Mouse (Mus musculus) thymus, postnatal 0 days (tissue): ENCODE results near the gene Ly6g6c. TPM values are rescaled to one million over a fixed set of nuclear protein-coding genes. Genes with fewer than 3 reads are reported as not detected.
A peak's percentile ranks its signal among the peaks of the same experiment; 100 is the strongest.

ENCODE experiments used
- DNase-seq: peaks from one replicate; pipeline ENCODE4 v3.0.0-alpha.2; 2015; ENCODE audit warnings: low spot score
- polyA plus RNA-seq: library from polyadenylated mRNA; unstranded; fragments of >200 nt; fragmentation: Nextera tagmentation; extraction: Ambion mirVana; gene quantifications from 2 replicates; pipeline ENCODE4 v1.2.1, GENCODE M21; 2015

Gene Ly6g6c
- polyA plus RNA-seq, 1 experiment from 2014 or later: 0.57 TPM

DNA sequence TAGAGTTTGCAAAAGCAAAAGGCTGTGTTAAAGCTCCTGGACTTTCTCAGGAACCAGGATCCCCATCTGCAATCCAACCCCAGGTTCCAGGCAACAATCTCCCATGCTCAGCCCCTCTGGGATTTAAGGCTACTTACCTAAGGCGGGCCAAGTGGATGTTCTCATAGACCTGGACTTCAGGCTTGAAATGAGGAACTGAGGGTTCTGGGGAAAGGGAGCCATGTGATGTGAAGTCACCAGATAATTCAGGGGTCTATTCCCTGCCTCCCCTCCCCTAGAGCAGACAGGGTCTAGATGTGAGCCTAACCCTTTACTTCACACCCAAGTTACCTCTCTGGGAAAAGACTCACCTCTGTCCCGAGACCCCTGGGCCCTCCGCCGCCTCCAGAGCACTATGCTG is 15.5 kb downstream of the Ly6g6c start:
- DNase-seq: no peak

DNA sequence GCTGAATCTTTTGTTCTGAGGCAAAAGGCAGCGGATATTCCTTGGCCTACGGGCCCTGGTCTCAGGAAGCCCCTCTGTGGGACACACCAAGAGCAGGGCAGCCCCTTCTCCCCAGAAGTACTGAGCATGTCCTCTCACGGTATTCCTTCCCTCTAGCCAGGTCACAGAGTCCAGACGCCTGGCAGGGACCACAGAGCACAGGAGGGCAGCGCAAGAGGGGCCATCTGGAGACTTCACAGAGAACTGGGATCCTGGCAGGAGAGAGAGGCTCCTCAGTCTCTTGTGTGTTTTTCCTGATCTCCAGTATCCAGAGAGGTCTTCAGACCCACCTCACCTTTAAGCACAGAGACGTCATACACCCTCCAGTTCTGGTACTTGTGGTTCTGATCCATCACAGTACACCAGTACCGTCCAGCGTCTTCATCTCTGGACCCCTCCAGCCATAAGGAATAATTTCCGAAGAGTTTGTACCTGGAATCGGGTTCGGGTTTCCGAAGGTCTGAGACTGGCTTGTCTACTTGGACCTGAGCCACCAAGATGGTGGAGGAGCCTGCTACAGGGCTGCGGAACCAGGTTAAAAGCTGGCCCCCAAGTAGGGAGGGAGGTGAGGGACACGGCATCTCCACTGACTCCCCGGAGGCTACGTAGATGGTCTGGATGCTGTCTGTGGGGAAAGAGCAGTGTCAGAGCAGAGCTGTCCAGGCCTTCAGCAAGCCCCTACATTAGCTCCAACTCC is 17.8 kb downstream of the Ly6g6c start:
- no peak for DNase-seq

DNA sequence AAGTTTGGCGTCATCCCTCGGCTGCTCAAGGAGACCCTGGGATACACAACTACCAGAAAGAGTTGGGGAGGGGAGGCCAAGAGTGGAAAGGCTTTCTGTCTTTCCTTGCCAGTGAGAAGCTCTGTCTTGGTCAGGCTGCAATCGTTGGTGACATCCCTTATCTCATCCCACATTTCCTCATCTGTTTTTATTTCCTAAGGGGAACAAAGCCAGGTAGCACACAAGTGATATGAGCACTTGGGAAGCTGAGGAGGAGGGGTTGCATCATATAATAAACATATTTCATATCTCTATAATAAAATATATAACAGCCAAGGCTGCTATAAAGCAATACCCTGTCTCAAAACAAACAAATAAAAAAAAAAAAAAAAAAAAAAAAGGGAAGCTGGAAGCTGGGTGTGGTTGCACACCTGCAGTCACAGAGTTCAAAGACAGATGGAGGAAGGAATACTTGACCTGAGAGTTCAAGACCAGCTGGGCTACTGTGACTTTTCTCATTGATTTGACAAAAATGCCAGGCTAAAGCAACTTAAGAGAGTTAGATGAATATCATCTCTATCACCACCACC is 18.8 kb downstream of the Ly6g6c start:
- no peak for DNase-seq

DNA sequence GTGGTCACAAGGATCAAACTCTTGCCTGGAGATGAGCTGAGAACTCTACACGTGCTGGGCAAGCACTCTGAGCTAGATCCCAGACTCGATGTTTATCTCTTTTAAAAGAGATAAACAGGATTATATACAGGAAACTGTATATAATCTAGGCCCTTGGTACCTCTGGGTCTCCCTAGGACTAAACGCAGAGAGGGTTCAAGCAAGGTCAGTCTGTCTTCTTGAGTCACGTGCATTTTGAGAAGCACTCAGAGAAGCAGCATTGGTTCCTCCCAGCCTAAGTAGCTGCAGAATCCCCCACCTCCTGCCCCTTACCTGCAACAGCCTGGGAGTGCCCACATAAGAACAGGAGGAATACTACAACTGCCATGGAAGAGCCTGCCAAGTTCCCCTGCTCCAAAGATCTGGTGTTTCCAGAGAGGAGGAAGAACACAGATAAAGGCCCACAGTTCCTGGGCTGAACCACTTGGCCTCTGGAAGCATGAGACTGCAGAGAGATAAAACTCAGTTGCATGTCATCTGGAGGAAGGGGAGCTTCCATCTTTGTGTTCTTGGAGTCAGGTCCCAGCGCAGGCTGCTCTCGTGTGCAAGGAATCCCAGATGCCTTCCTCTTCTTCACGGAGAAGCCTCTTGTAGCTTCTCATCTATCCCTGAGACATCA is 20.1 kb downstream of the Ly6g6c start, which contains the start of gene Ly6g6f:
Gene Ly6g6f (minus strand): TSS at position 403 of the 658 bp plus-strand sequence.
- DNase-seq: no peak

DNA sequence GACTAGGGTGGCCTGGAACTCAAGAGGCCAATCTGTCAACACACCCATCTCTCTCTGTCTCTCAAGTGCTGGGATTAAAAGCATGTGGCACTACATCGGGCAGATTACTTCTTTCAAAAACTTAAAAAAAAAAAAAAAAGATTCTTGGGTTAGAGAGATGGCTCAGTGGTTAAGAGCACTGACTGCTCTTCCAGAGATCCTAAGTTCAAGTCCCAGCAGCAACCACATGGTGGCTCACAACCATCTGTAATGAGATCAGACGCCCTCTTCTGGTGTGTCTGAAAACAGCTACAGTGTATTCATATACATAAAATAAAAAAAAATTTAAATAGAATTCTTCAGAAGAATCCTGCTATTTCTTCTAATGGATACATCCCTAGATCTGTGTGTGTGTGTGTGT is 23.0 kb downstream of the Ly6g6c start:
- DNase-seq: no peak

DNA sequence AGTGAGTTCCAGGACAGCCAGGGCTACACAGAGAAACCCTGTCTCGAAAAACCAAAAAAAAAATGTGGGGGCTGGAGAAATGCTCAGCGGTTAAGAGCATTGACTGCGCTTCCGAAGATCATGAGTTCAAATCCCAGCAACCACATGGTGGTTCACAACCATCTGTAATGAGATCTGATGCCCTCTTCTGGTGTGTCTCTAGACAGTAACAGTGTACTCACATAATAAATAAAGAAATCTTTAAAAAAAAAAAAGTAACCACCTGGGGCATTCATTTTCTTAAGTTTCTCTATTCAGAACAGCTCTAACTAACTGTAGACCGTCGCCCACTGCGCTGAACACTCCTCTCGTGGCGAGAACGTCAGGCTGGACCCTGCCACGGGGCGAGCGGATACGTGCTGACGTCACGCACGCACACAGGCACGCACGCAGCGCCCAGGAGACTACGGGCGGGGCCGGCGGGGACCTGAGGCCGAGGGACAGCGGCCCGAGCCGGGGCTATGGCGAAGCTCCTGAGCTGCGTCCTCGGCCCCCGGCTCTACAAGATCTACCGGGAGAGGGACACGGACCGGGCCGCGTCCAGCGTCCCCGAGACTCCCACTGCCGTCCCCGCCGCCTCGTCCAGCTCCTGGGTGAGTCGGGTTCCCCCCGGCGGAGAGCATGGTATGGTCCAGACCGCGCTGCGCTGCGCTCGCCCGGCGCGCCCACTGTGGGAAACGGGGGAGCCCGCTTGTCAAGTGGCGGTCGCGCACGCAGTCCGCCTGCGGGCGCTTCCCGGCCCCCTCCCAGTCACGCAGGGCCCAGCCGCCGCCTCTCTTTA is 23.8 kb downstream of the Ly6g6c start, which contains the start of gene Abhd16a:
Gene Abhd16a (plus strand): TSS at position 439 of the 820 bp plus-strand sequence.
- peak; percentile 94 for DNase-seq

DNA sequence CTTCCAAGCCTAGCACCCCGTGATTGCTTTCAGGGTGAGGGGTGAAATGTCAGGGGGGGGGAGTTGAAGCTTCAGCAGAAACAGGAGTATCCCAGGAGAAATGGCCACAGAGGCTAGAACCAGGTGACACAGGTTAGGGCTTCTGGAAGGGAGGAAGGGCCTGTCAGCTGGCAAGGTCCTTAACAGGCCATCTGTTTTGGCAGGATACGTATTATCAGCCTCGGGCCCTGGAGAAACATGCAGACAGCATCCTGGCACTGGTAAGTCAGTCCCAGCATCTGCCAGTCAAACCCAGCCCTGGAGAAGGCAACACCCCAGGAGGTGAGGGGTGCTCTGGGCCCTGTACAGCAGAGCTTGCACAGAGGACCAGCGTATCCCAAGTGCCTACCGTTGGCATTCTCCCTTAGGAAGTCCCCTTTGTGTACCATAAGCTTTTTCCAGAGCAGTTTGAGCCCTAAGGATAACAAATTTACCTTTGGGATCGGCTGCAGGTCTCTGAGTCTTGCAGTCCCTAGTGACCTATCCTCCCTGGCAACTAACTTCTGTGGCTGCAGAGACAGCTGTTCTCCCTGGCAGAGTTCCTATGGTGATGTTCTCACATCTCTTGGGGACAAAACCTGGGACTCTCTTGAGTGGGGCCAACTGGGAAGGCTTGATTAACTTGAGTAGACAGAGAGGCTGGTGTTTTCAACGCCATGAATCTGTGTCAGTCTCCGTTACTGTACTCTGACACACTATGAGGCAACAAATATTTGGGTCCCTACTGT is 25.2 kb downstream of the Ly6g6c start:
- no peak for DNase-seq

DNA sequence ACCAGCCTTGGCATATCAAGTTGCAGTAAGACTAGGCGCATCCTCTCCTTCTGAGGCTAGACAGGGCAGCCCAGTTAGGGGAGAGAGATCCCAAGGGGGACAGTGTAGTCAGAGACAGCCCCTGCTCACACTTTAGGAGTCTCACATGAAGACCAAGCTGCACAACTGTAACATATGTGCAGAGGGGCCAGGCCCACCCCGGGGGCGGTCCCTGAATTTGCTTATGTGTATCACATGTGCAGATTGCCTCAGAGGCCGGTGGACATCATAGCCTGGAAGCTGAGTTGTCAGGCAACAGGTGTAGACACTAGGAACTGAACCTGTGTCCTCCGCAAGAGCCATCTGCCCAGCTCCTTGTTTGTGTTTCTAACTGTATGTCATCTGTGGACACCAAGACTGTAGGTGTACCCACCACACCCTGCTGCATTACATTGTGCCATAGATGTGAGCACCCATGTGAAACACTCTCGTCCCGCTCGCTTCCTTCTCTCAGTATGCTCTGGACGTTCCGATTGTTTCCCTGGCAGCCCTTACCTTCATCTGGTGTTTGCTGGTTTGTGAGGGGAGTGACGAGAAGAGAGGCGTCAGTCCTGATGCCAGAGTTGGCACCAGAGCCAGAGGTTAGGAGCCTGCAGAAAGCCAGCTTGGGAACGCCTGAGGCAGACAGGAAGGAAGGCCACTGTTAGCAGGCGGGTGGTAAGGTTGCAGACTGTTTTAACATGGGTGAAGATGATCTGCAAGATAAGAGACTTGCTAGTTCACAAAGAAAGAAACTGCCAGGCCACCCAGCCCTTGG is 27.4 kb downstream of the Ly6g6c start:
- no peak for DNase-seq

DNA sequence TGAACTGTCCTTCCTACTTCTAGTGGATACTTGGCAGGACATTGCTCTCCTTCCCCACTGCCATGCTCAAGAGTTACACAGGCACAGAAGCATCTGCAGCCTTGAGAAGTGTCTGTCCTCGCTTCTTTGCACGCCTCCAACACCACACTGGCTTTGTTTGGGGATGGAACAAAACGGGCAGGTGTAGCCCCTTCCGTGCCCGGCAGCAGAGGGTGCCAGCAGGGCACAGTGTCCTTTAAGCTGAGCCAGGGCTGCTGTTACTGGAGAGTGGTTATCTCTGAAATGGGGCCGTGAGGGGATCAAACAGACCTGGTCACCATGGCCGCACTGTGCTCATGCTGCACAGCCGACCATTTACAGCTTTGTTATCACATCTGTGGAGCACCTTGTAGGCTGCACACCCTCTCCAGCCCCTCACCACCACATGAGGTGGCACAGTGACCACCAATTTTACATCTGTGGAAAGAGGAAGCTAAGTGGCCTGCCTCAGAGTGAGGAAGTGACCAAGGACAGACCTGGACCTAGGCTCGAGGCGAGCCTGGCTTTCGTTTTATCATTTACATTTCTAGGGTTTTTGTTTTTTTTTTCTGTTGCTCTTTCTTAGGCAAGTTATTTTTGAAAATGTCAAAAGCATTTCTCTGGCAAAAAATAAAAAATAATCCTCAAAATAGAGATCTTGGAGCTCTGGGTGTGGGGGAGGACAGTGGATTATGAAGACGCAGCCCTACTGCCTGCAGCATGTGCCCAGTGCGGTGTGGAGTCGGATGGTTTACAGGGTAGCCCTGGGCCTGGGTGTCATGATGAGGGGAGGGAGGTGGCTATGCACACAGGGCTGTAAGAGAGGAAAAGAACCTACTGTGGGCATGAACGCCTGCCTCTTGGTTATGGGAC is 29.5 kb downstream of the Ly6g6c start:
- DNase-seq: no peak

DNA sequence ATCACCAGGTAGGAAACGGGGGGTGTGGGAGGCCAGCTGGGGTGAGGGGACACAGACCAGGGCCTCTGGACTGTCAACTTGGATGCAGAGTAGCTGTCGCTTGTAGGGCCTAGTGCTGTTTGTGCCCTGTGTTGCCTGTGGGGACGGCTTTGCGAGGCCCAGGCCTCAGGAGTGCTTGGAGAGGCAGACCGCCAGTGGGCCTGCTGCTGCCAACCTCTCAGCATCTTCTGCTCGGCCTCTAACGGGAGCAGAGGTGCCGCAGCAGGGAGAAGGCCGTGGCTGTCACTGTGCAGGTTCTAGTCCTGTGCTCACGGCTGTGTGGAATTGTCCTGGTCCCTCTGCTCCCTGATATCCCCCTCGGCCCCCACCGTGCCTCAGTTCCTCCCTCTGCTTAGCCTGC is 31.4 kb downstream of the Ly6g6c start:
- no peak for DNase-seq

DNA sequence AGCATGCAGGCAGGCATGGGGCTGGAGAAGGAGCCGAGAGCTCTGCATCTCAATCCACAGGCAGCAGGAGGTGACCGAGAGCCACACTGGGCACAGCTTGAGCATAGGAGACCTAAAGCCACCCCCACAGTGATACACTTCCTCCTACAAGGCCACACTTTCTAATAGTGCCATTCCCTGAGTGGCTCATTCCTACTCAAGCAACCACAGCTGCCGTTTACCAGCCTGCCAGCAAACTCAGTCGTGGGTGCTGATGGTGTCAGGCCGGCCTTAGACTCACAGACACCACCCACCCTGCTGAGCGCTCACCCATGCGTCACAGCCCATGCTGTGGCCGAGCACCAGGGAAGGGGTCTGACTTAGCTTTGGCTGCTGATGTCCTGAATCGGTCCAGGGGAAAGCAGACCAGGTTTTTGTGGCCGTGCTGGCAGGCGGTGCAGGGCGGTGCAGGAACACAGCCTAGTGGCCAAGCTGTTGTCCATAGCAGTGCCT is 32.0 kb downstream of the Ly6g6c start:
- no peak for DNase-seq

DNA sequence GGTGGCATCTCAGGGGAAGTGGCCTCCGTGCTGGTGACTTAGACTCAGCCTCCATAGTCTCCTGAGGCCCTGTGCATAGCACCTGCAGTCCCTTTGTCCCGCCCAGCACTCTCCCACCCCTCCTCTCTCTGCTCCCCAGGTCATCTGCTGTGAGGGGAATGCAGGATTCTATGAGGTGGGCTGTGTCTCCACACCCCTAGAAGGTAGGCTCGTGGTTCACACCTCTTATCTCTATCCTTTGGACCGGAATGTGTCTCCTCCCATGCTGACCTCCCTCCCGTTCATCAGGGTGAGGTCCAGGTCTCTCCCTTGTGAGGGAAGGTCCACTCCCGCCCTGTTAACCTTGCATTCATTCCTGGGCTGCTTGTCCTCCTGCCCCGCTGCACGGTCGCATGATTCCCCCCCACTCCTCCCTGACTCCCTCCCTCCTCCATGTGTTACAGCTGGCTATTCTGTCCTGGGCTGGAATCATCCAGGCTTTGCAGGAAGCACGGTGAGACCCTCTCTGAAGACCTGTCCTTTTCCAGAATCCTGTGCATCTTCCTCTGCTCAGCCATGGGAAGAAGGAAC is 35.1 kb downstream of the Ly6g6c start:
- no peak for DNase-seq

DNA sequence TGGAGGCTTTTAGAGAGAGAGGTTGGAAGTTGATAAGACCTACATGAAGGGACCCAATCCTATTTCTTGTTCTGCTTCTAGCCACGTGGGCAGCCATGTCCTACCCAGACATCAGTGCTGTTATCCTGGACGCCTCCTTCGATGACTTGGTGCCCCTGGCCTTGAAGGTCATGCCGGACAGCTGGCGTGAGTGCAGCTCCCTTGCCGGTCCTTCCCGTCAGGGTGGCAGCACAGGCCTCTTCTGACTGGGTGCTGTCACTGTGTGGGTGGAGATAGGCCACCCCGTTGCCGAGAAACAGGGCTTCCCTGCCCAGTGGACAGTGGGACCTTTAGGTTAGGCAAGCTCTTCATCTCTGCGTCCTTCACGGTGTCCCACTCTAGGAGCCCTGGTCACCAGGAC is 36.0 kb downstream of the Ly6g6c start:
- no peak for DNase-seq

DNA sequence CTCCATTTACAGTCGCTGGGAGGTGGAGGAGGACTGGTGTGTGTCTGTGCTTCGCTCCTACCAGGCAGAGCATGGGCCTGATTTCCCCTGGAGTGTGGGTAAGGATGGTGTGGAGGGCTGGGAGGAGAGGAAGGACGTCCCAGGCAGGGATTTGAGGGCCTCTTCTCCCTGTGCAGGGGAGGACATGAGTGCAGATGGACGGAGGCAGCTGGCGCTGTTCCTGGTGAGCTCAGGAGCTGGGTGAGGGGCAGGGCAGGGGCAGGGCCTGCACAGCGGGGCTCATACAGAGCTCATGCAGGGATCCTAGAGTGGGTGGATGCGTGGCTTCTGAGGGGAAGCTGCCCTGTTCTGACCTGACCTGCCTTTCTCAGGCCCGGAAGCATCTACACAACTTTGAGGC is 37.1 kb downstream of the Ly6g6c start:
- DNase-seq: no peak

DNA sequence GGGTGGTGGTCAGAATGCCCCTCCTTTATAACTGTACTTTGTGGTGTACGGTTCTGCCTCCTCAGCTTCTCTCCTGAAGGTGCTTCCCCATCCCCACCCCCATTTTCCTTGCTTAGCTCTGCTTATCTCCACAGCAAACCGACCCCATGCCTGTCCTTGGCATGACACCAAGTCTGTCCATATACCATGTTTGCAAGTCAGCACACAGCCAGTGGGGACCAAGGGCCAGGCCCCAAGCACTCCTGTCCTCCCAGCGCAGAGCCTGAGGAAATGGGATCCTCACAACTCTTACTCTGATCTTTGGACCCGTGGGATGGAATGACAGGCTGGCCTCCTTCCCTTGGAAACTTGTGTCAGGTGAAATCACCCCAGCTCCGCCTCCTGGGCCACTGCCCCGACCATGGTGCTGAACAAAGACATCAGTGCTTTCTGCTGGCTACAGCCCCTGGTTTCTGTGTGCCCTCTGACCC is 38.1 kb downstream of the Ly6g6c start:
- no peak for DNase-seq

DNA sequence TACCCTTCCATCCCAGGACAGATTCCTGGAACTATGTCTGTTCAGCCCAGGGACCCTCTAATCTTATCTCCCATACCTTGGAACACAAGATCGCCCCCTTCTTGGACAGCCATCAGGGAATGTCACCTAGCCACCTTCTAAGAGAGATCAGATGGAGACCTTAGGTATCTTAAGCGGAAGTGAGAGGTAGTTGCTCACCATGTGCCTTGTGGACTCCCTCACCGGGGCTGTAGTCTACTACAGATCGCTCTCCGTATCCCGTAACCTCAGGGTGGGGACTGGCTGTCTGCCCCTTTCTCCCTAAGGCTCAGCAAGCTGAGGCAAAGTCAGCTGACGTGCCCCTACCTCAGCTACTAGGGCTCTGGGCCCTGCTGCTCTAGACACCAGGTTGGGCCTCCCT is 38.9 kb downstream of the Ly6g6c start:
- no peak for DNase-seq

DNA sequence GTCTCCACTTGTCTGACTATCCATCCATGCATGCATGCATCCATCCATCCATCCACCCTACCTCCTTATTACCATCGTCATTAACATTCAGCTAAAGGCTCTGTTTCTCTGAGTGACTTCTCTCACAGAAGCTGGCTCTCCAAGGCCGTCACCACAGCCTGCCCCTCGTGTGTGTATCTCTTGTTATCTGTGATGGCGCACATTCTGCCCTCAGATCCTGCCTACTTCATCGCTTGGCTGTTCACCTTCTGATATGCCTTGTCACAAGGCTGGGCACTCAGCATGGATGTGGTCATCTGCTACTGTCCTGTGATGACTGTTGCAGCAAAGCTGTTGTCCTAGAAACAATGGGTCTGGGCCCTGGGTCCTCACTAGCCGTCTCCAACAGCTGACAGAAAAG is 39.6 kb downstream of the Ly6g6c start:
- DNase-seq: no peak

DNA sequence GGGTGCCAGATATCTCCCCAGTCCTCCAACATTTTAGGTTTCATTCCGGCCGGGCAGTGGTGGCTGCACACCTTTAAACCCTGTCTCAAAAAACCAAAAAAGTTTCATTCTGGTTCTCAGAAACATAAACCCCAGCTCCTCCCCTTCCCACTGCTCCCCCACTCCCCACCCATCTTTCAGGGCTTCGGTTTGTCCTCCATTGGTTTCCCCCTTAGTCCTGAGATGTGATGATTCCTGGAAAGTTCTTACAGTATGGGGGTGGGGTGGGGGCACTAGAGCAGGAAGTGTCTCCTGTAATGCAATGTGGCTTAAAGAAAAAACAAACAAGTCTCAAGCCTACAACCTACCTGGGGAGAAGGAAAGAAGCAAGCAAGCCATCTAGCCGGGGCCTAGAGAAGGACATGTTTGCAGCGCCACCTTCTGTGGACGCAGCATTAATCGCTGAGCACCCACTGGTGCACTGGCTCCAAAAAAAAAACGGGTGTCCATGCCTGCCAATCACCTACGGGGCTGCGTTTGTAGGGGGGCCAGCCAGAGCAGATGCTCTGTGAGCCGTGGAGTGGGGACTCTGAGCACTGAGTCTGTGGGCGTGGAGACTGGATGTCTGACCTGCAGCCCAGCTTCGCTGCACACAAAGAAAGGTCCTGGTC is 40.7 kb downstream of the Ly6g6c start:
- DNase-seq: peak; percentile 40
